Mouse (Mus musculus): ENCODE results near the gene Cacnb3.

Gene Cacnb3

DNA sequence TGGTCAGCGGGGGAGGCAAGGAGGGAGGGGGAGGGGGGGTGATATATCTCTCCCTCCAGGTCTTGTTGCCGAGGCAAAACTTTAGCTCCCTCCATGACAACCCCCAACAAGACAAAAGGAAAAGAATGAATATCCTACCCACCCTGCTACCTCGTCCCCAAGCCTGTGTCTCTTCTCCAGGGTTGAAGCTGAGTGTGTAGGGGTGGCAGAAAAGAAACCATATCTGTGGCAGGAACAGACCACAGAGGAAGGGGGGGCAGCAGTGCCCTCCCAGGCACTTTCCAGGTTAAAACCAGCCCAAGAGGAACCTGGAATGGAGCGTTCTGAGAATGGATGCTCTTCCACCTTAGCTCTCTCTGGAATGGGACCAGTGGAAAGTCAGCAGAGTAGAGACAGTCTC is at the start of gene Cacnb3:
Gene Cacnb3, plus strand, starts transcription at position 301 of the 400 bp plus-strand sequence.
- no peak for DNase-seq

GRCm38 (mm10) chr15:98582410-98582809 is 48.2 kb upstream of the Cacnb3 start:
- DNase-seq: no peak

DNA sequence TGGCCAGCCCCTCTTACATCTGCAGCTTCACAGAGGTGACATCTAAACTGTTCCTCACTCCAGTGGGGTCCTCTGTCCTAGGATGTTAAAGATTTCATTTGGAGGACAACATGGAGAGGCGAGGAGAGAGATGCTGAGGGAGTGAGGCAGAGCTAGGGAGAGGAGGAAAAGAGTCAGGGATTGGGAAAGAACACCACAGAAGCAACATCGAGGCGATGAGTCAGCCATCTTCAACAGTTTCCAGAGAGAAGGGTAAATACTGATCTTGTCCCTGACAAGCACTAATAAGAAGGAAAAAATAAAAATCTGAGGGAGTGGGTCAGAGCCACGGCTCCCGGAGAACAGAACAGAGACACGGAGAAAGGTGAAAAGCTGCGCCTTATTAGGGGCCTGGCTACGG is 47.6 kb upstream of the Cacnb3 start:
- no peak for DNase-seq

GRCm38 (mm10) chr15:98585421-98585820 is 45.2 kb upstream of the Cacnb3 start:
- no peak for DNase-seq

DNA sequence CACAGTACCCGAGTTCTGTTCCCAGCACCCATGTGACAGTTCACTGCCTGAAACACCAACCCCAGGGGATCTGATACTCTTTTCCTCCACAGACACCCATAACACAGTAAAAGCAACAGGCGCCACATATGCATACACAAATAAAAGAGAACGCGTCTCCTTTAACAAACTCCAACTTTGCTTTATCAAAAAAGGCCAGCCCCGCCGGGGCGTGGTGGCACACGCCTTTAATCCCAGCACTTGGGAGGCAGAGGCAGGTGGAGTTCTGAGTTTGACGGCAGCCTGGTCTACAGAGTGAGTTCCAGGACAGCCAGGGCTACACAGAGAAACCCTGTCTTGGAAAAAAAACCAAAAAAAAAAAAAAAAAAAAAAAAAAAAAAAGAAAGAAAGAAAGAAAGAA is 44.5 kb upstream of the Cacnb3 start:
- peak; percentile 83 for DNase-seq

DNA sequence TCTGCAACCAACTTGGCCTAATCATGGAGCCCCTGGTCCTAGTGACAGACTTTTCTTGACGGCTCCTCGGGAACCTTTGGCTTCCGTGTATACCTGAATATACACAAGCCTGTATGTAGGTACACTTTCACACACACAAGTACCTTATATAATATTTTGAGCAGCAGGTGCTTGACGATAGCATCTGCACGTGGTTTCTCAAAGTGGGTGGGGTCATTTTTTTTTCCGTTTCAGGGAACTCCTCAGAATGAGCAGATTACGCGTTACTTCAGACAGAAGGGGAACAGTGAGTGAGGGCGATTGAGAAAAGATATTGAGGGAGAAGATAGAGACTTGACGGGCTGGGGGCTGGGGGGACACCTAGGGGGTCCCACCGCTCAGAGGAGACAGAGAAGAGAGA is 42.9 kb upstream of the Cacnb3 start:
- no peak for DNase-seq

DNA sequence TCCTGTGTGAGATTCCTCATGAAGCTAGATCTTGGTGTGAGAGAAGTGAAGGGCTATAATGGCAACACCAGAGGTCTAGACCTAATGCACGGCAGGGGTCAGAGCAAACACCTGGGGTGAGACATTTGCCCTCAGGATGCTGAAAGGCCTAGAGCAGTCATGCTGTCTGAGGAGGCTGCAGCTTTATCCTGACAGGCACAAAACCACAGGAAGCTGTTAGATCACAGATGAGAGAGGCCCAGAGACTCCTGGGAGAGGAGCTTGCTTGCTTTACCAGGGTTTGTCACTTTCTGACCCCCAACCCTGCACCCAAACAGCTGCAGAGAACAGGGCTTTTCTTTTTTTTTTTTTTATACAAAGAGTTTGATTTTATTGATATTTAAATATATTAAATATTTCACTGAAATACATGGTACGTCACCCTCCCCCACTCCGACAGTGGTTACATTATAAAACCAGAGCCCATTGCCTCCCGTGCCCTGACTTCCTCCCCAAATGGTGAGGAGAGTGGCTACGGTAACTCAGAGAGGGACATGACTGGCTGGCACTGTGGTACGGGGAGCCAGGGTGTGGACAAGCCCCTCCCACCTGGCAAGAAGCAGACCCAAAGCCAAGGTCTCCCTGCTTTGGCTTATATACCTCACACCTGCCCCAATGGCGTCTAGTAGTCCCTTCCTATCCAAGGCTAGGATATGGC is 40.9 kb upstream of the Cacnb3 start:
- no peak for DNase-seq

DNA sequence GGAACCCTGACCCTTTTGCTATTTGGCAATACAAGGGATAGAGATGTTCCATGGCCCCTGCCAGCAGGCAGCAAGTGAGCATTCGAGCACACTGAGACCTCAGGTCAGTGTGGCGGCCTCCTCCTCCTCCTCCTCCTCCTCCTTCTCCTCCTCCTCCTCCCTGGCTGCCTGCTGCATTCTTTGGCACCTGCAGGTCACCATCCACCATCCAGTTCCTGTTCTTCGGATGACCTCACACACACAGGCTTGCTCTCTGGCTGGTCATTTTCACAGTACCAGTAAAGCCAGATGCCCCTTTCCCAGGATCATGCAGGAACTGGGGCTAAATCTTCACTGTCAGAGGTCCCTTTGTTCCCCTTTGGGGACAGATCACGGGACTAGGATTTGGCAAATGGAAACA is 39.2 kb upstream of the Cacnb3 start:
- no peak for DNase-seq

DNA sequence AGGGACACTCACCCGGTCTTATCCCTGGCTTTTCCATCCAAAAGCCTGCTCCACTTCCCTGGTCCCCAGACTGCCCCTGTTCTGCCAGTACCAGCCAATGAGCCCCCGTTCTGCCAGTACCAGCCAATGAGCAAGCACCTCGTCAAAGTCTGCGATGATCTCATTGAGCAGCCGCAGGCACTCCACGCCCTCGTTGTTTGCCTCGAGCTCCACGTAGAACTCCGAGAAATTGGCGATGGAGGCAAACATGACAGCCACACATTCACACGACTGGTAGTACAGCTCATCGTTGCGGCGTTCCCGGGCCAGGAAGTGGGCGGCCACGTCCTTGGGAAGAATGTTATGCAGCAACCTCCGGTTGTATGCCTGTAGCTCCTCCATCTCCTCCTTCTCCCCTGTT is 36.4 kb upstream of the Cacnb3 start:
- no peak for DNase-seq

DNA sequence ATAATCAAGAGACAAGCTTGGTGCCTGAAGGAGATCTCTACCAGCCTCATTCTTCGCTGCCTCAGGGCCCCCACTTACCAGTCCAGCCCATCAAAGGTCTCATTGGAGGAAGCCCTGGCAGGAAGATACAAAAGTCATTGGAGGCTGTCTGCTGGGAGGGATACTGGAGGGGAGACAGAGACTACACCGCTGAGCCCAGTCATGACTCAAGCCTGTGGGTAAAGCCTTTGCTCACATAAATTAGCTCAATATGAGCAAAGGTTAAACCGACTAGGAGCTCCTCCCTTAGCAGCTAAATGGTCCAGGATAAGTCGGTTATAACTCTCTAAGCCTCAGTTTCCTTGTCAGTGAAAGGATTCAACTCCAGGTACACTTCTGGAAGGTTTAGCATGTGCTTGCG is 35.6 kb upstream of the Cacnb3 start:
- no peak for DNase-seq

DNA sequence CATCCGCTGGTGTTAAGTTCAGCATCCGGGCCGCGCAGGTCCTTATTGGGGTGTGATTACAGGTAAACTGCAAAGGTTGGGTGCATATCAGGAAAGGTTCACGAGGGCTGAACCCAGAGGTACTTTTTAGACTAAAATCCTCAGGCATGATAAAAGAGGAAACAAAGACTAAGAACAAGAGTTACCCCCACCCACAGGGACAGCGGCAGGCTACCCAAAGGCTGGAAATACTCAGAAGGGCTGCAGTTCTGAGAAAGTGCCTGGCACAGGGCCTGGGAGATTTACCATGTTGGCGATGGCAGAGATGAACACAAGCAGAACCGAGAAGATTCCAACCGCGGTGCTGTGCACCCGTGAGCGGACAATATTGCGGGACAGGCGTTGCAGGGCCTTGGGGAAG is 34.0 kb upstream of the Cacnb3 start:
- DNase-seq: no peak

DNA sequence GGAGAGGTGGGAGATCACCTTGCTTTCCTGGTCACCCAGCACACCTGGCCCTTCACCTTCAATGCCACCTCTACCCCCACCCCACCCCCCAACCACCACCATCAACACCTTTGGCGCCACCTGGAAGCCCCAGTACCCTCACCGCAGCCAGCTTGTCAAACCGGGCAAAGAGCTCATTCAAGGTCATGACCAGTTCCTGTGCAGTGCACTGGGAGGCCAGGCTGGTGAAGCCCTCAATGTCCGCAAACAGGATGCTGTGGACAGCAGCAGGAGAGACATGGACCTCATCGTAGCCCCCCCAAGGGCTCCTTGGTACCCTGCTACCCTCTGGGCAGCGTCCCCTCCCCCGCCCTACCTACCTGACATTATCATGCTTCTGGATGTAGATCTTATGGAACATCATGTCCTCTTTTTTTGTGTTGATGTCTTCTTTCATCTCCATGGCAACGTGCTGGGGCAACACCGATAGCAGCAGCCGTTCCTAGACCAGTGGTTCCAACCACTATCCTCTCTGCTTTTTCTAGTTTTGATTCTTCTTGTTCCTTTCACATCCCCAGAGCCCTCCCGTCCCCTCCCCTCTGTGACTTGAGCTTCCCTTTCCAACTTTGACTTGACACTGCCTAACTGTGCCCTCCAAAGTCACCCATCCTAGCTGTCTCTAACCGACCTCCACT is 30.5 kb upstream of the Cacnb3 start:
- DNase-seq: no peak

- no peak for DNase-seq
Measured at GRCm38 (mm10) chr15:98601832-98602190, 28.8 kb upstream of the Cacnb3 start.

DNA sequence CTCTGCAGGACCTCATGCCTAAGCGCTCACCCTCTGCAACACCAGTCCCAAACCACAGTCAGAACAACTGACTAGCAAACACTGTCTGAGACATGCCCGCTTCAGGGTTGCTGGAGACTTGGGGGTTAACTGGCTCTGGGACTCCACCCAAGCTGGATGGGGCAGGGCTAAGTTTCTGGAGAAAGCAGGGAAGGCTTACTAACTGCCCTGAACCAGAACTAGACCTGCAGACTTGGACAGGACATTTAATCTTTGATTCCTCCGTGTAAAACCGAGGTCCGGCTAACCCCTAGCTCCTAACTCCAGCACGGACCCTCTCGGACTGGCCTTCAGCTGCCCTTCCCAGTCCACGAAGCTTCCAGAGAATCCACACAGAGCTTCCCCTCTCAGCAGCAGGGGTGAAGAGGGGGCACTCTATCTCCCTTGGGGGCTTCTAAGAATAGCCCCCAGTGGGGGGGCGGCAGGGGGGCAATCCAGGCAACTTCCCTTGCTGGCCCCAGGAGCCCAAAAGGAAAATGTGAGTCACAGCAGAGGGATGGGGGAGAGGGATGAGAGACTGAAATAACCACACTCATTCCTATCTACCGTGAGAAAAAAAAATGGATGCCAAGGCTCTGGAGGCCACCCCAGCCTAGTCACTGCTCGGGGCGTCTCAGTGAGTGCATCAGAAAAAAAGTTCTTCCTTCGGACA is 28.3 kb upstream of the Cacnb3 start:
- DNase-seq: peak; percentile 75

DNA sequence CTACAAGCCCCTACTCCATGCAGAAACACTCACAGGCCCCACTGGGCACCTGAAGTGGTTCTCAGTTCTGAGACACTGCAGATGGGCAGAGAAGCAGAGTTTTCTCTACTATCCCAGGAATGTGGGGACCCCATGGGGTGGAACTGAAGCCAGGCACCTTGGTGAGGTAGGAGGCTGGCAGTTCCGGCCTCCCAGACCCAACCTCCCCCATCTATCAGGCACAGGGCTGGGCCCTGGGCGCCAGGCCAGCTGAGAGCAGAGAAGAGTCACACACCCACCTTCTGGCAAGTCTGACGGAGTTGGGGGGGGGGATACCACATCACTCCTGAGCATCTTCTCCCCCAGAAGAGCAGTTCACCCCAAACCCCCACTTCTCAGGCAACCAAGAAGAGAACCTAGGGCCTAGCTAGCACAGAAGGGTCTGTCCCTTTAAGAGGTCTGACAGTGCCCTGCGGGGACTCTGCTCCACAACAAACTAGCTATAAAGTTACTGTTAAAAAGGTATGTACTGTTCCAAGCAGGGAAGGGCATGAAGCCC is 27.6 kb upstream of the Cacnb3 start:
- DNase-seq: peak; percentile 64

- no peak for DNase-seq
Measured at GRCm38 (mm10) chr15:98604041-98604575, 26.5 kb upstream of the Cacnb3 start.

GRCm38 (mm10) chr15:98606051-98606536 is 24.5 kb upstream of the Cacnb3 start:
- DNase-seq: peak; percentile 73

- DNase-seq: peak; percentile 41
Measured at GRCm38 (mm10) chr15:98606739-98607138, 23.9 kb upstream of the Cacnb3 start.

DNA sequence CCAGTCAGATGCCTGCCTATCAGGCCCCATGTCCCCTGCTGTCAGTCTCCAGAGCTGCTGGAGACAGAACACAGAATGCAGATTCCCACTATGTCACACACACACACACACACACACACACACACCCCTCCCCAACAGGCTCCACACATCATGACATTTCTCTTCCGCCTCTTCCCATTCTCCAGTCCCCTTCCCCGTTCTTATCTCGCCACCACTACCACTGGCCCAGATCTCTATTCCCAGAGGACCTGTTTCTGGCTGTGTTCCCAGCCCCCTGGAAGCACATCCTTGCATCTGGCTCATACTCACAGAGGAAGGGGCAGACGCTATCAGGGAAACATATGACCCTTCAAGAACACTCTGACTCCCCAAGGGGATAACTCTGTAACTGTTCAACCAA is 23.1 kb upstream of the Cacnb3 start:
- peak; percentile 56 for DNase-seq

DNA sequence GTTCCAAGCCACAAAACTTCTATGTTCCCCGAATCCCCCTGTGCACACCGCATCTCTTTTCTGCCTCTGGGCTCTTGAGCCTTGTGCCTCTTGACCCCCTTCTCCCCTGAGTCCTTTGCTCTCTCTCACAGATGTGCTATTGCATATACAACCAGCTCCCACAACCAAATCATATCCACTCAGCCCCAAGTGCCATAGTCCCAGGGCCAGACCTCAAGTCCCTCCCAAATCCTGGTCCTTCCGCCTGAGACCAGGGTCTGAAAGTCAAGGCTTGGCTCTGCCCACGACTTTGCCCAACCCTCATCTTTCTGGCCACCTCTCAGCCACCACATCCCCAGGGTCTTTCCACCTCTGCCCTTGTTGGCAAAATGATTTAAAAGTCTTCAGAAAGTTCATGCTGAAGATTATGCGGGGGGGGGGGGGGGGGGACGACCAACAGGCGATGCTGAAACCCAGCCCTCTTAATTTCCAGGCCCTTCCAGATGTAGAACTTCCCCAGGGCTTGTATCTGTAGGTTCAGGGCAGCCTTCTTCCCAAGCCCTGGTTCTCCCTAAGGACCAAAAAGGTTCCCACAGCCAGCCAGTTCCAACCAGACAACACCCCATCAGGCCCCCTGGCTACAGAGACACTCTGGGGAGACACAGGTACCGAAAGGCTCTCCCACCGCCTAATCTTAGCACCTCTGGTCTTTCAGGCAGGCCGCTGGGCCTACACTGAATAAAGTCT is 22.4 kb upstream of the Cacnb3 start:
- no peak for DNase-seq

DNA sequence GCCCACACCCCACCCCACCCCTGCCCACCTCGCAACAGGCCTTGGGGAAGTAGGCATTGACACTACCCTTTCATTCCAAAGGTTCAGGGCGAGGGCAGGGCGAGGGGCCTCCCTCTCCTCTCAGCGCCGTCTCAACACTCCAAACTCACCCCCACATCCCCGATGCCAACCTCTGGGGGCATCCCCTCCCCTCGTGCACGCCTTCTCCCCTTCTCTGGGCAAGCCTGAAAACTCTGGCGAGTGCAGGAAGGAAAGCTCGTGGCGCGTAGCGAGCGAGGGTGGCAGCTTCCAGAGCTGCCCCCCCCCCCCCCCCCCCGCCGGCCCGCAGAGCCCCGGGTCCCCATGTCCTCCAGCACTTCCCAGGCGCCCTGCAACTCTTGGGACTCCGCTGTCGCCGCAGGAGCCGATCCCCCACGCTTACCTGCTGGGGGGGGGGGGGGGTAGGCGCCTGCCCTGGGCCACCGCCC is 21.8 kb upstream of the Cacnb3 start:
- peak; percentile 64 for DNase-seq

DNA sequence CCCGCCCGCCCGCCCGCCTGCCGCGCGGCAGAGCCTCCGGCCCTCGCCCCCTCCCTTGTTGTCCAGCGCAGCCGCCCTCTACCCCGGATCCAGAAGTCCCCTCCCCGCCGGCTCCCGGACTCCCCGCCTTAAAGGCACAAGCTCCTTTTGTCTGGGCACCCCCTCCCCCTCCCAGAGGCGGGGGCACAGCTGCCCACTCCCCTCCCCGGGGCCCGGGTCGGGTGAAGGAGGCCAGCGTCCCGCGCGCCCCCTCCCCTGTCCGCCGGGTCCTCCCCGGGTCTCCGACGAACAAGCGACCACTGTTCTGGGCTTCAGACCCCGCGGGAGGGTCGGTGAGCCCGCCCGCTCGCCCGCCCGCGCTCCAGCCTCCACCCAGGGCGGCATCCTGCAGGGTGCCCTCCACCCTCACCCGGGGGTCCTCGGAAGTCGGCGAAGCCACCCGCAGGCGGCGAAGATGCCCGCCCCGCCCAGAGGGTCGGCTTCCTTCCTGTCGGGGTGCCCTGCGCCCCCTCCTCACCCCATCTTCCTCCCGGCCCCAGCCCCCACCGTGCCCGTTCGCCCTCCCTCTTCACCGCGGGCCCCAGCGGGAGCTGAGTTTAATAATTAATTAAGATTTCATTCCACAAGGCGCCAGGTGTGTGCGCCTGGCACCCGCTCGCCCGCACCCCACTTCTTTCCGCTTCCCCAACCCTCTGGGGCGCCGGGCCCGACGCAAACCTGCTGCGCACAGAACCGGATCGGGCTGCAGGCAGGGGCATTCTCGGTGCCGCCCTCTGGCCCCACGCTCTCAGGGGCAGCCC is 21.1 kb upstream of the Cacnb3 start, which contains the start of gene Adcy6:
Gene Adcy6, minus strand, starts transcription at position 746 of the 800 bp plus-strand sequence.
- peak; percentile 80 for DNase-seq
